Mouse (Mus musculus) liver, postnatal 0 days (tissue): Measurements from ENCODE around the gene Dnajc28.

Source experiments
- CTCF ChIP-seq: sonication (generic); IDR thresholded peaks from 2 replicates; pipeline ENCODE4 v1.5.1; 2016; ENCODE audit warnings: antibody characterized with exemption, low read depth
- EP300 ChIP-seq: IDR thresholded peaks from 2 replicates; pipeline ENCODE4 v1.6.1; 2016; ENCODE audit warnings: antibody characterized with exemption, low read depth, mild to moderate bottlenecking

DNA sequence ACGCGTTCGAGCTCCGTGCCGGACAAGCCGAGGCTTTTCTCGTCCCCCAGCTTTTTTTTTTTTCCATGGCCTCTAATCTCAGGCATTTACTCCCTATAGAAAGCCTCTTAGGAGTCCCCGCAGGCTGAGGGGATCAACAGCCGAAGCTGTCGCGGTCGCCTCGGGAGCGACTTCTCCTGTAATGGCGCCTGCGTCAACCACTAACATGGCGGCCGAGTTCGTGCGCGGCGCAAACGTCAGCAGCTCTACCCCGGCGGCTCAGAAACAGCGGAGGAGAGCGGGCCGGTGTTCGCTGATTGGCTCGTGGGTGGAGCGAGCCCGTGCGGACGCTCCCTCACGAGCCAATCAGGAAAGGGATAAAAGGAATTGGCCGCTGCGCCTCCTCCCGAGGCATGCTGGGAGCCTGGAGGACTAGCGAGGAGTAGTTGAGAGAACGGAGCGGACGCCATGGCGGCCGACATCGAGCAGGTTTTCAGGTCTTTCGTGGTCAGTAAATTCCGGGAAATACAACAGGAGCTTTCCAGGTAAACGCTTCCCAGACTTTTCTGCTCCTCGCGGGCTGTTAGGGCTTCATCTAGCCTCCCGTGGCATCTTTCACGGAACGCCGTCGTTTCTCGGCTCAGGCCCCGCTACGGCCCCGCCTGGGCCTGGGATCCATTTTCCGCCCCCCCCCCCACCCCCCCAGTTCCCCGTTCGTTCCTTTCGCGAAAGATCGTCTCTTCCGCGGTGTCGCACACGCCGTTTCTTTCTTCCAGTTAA is 28.8 kb upstream of the Dnajc28 start, which contains the start of gene Son:
- TF ChIP-seq CTCF (no peak), EP300 (peak; percentile 49; the same call in 1 of the 2 replicates)
